Mouse (Mus musculus) kidney, embryonic 16.5 days (tissue): Measurements from ENCODE around the gene Acox2. TPM values are rescaled to one million over a fixed set of nuclear protein-coding genes. Genes with fewer than 3 reads are reported as not detected.

Source experiments
- ATAC-seq: fragments of 200-750 bp; cut with Nextera tagmentation; 2 replicates; pipeline ENCODE4 v1.8.0; 2017; ENCODE audit warnings: moderate TSS enrichment; ENCODE audit not compliant: low FRiP score, low TSS enrichment
- H3K27ac ChIP-seq: fragments of 300-500 bp; sonication (generic); 2 replicates; pipeline ENCODE4 v1.5.1; 2014; ENCODE audit warnings: low read length
- H3K27me3 ChIP-seq: fragments of 300-500 bp; sonication (generic); 2 replicates; pipeline ENCODE4 v1.6.1; 2014; ENCODE audit warnings: low read length, control low read depth, mixed read lengths; ENCODE audit not compliant: insufficient read depth
- H3K36me3 ChIP-seq: fragments of 300-500 bp; sonication (generic); 2 replicates; pipeline ENCODE4 v1.6.1; 2014; ENCODE audit warnings: low read length, control low read depth, mixed read lengths; ENCODE audit not compliant: insufficient read depth
- H3K4me1 ChIP-seq: fragments of 300-500 bp; sonication (generic); 2 replicates; pipeline ENCODE4 v1.6.1; 2014; ENCODE audit warnings: low read length, control low read depth, mixed read lengths; ENCODE audit not compliant: insufficient read depth
- H3K4me2 ChIP-seq: fragments of 300-500 bp; sonication (generic); replicated peaks from 2 replicates; pipeline ENCODE4 v1.6.1; 2014; ENCODE audit warnings: low read depth, low read length
- H3K4me3 ChIP-seq: fragments of 300-500 bp; sonication (generic); 2 replicates; pipeline ENCODE4 v1.5.1; 2014; ENCODE audit warnings: mild to moderate bottlenecking, low read length
- H3K9ac ChIP-seq: fragments of 300-500 bp; sonication (generic); replicated peaks from 2 replicates; pipeline ENCODE4 v1.6.1; 2014; ENCODE audit warnings: low read length
- H3K9me3 ChIP-seq: fragments of 300-500 bp; sonication (generic); 2 replicates; pipeline ENCODE4 v1.6.1; 2016; ENCODE audit warnings: low read length, control low read depth
- WGBS: fragments of 180-500 bp; shearing (Covaris S2); extraction: QIAGEN DNeasy Blood & Tissue Kit; methylation state at CpG from one replicate; pipeline ENCODE4 v1.1.7; 2014; 5-methylcytosine and 5-hydroxymethylcytosine counted together
- polyA plus RNA-seq: library from polyadenylated mRNA; unstranded; fragments of >200 nt; fragmentation: Nextera tagmentation; extraction: Ambion mirVana; gene quantifications from 2 replicates; pipeline ENCODE4 v1.2.1, GENCODE M21; 2015

The Acox2 gene
- polyA plus RNA-seq, 1 experiment from 2014 or later = 2.0 TPM

- Histone ChIP-seq H3K9ac (no peak overlapping the region), H3K36me3 (no peaks in the 10 kb centered on the region), H3K4me1 (no peaks in the 10 kb centered on the region), H3K27ac (no peak overlapping the region), H3K27me3 (no peaks in the 10 kb centered on the region), H3K4me3 (no peak overlapping the region), H3K4me2 (no peak overlapping the region), H3K9me3 (no peaks in the 10 kb centered on the region)
- ATAC-seq = no peak
- 82% methylated on average over 5 of the region's 5 CpGs for WGBS
Measured at GRCm38 (mm10) chr14:8207543-8207942, 51.6 kb downstream of the Acox2 start.

- H3K9ac ChIP-seq = no peak overlapping the region
- H3K9me3 ChIP-seq = no peaks in the 10 kb centered on the region
- no peaks in the 10 kb centered on the region for H3K27me3 ChIP-seq
- H3K4me2 ChIP-seq = no peak overlapping the region
- no peaks in the 10 kb centered on the region for H3K36me3 ChIP-seq
- 29% methylated on average over 5 of the region's 5 CpGs for WGBS
- no peaks in the 10 kb centered on the region for H3K4me1 ChIP-seq
- no peak overlapping the region for H3K4me3 ChIP-seq
- H3K27ac ChIP-seq = no peak overlapping the region
- ATAC-seq = no peak
Measured at GRCm38 (mm10) chr14:8207105-8207504, 52.0 kb downstream of the Acox2 start.

GRCm38 (mm10) chr14:8206179-8206910 is 52.8 kb downstream of the Acox2 start:
- no peak overlapping the region for H3K4me2 ChIP-seq
- no peaks in the 10 kb centered on the region for H3K4me1 ChIP-seq
- H3K9ac ChIP-seq = no peak overlapping the region
- H3K27ac ChIP-seq = no peak overlapping the region
- H3K4me3 ChIP-seq = no peak overlapping the region
- ATAC-seq = no peak
- no peaks in the 10 kb centered on the region for H3K36me3 ChIP-seq
- H3K27me3 ChIP-seq = no peaks in the 10 kb centered on the region
- 54% methylated on average over 9 of the region's 9 CpGs for WGBS
- H3K9me3 ChIP-seq = no peaks in the 10 kb centered on the region

- Histone ChIP-seq H3K9ac (no peak overlapping the region), H3K9me3 (no peaks in the 10 kb centered on the region), H3K4me3 (no peak overlapping the region), H3K27me3 (no peaks in the 10 kb centered on the region), H3K4me2 (no peak overlapping the region), H3K36me3 (no peaks in the 10 kb centered on the region), H3K4me1 (no peaks in the 10 kb centered on the region), H3K27ac (no peak overlapping the region)
- no peak for ATAC-seq
- 81% methylated on average over 3 of the region's 3 CpGs for WGBS
Measured at GRCm38 (mm10) chr14:8201715-8202114, 57.4 kb downstream of the Acox2 start.

GRCm38 (mm10) chr14:8200769-8201168 is 58.4 kb downstream of the Acox2 start:
- WGBS = 81% methylated on average over 5 of the region's 5 CpGs
- Histone ChIP-seq H3K9ac (no peak overlapping the region), H3K4me2 (no peak overlapping the region), H3K27ac (no peak overlapping the region), H3K27me3 (no peaks in the 10 kb centered on the region), H3K9me3 (no peaks in the 10 kb centered on the region), H3K4me3 (no peak overlapping the region), H3K36me3 (no peaks in the 10 kb centered on the region), H3K4me1 (no peaks in the 10 kb centered on the region)
- no peak for ATAC-seq

GRCm38 (mm10) chr14:8192727-8193126 is 66.4 kb downstream of the Acox2 start:
- ATAC-seq = no peak
- Histone ChIP-seq H3K27ac (no peak overlapping the region), H3K9me3 (no peaks in the 10 kb centered on the region), H3K9ac (no peak overlapping the region), H3K4me3 (no peak overlapping the region), H3K4me2 (no peak overlapping the region), H3K27me3 (no peaks in the 10 kb centered on the region), H3K4me1 (no peaks in the 10 kb centered on the region), H3K36me3 (no peaks in the 10 kb centered on the region)
- 81% methylated on average over 6 of the region's 6 CpGs for whole genome bisulfite sequencing

GRCm38 (mm10) chr14:8191331-8191965 is 67.7 kb downstream of the Acox2 start:
- 37% methylated on average over 12 of the region's 12 CpGs for WGBS
- no peak for ATAC-seq
- no peak overlapping the region for H3K9ac ChIP-seq
- H3K27me3 ChIP-seq = no peaks in the 10 kb centered on the region
- no peak overlapping the region for H3K27ac ChIP-seq
- no peak overlapping the region for H3K4me3 ChIP-seq
- no peaks in the 10 kb centered on the region for H3K4me1 ChIP-seq
- no peak overlapping the region for H3K4me2 ChIP-seq
- H3K9me3 ChIP-seq = no peaks in the 10 kb centered on the region
- no peaks in the 10 kb centered on the region for H3K36me3 ChIP-seq

- Histone ChIP-seq H3K4me3 (no peak overlapping the region), H3K9ac (no peak overlapping the region), H3K4me2 (no peak overlapping the region), H3K36me3 (no peaks in the 10 kb centered on the region), H3K27ac (no peak overlapping the region), H3K27me3 (no peaks in the 10 kb centered on the region), H3K9me3 (no peaks in the 10 kb centered on the region), H3K4me1 (no peaks in the 10 kb centered on the region)
- no peak for ATAC-seq
- 97% methylated on average over 3 of the region's 3 CpGs for WGBS
Measured at GRCm38 (mm10) chr14:8190556-8190955, 68.6 kb downstream of the Acox2 start.

- no peak overlapping the region for H3K4me3 ChIP-seq
- H3K9ac ChIP-seq = no peak overlapping the region
- H3K27ac ChIP-seq = no peak overlapping the region
- H3K9me3 ChIP-seq = peaks cover 5% of the 10 kb centered on the region; the same call in 1 of the 2 replicates
- H3K4me2 ChIP-seq = no peak overlapping the region
- ATAC-seq = no peak
- no peaks in the 10 kb centered on the region for H3K27me3 ChIP-seq
- H3K36me3 ChIP-seq = no peaks in the 10 kb centered on the region
- 86% methylated on average over 6 of the region's 6 CpGs for whole genome bisulfite sequencing
- no peaks in the 10 kb centered on the region for H3K4me1 ChIP-seq
Measured at GRCm38 (mm10) chr14:8186278-8187045, 72.7 kb downstream of the Acox2 start.

GRCm38 (mm10) chr14:8183330-8183729 is 75.8 kb downstream of the Acox2 start:
- Histone ChIP-seq H3K9ac (no peak overlapping the region), H3K27me3 (no peaks in the 10 kb centered on the region), H3K4me1 (no peaks in the 10 kb centered on the region), H3K36me3 (no peaks in the 10 kb centered on the region), H3K27ac (no peak overlapping the region), H3K4me2 (no peak overlapping the region), H3K4me3 (no peak overlapping the region), H3K9me3 (peaks cover 5% of the 10 kb centered on the region; the same call in 1 of the 2 replicates)
- WGBS = 62% methylated on average over 3 of the region's 3 CpGs
- ATAC-seq = no peak
